Mouse (Mus musculus): Measurements from ENCODE around the gene Bhlha9. TPM values are rescaled to one million over a fixed set of nuclear protein-coding genes. Genes with fewer than 3 reads are reported as not detected.

Bhlha9 gene
- polyA plus RNA-seq (2012; rRNA removed; ENCODE audit: low replicate concordance): 0.14 TPM in 1 of 2 replicates, not detected in the other

GRCm38 (mm10) chr11:76671871-76672475, at the start of gene Bhlha9:
Gene Bhlha9, plus strand, starts transcription at chr11:76672470.

DNA sequence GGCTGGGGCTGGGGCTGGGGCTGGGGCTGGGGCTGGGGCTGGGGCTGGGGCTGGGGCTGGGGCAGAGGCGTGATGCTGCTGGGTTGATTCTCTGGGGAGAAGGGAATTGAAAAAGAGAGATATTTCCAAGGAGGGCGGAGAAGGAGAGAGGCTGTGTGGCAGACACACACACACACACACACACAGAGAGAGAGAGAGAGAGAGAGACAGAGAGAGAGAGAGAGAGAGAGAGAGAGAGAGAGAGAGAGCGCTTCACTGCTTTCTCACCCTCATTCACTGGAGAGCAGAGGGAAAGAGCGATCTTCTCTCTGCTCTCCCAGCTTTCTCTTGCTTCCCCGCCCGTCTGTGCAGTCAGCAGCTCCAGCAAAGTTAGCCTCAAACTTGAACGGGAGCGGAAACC, 7.2 kb downstream of the Bhlha9 start, which contains the start of gene Trarg1:
Gene Trarg1 (plus strand): TSS at position 301 of the 400 bp plus-strand sequence.

Other genes starting within 250 kb of the Bhlha9 start
- 94.7 and 118 TPM in 2 replicates for gene Abr, start 50.2 kb upstream of the Bhlha9 start, polyA plus RNA-seq (2012; rRNA removed; ENCODE audit: low replicate concordance)
- 0.77 and 1.4 TPM in 2 replicates for gene Trarg1, start 7.3 kb downstream of the Bhlha9 start, polyA plus RNA-seq (2012; rRNA removed; ENCODE audit: low replicate concordance)
- gene Gosr1, start 91.1 kb downstream of the Bhlha9 start, polyA plus RNA-seq (2012; rRNA removed; ENCODE audit: low replicate concordance): 9.5 and 9.7 TPM in 2 replicates
- 6.7 and 20.7 TPM in 2 replicates for gene Cpd, start 174.5 kb downstream of the Bhlha9 start, polyA plus RNA-seq (2012; rRNA removed; ENCODE audit: low replicate concordance)
- 0.22 and 1.00 TPM in 2 replicates for gene Tmigd1, start 229.7 kb downstream of the Bhlha9 start, polyA plus RNA-seq (2012; rRNA removed; ENCODE audit: low replicate concordance)